Mouse (Mus musculus) thymus, adult 2 months (tissue): ENCODE results near the gene Axin1.

Experiments used
- CTCF ChIP-seq: fragments of 200-500 bp; IDR thresholded peaks from 2 replicates; pipeline ENCODE4 v1.5.1; 2012; ENCODE audit warnings: mild to moderate bottlenecking, control low read depth, low read length, moderate library complexity, borderline replicate concordance; ENCODE audit not compliant: control insufficient read depth, poor library complexity, insufficient read depth; ENCODE audit errors: extremely low read depth
- POLR2A ChIP-seq: fragments of 200-500 bp; IDR thresholded peaks from 2 replicates; pipeline ENCODE4 v1.6.1; 2012; ENCODE audit warnings: mild to moderate bottlenecking, low read length, control low read depth, moderate library complexity; ENCODE audit not compliant: control insufficient read depth, poor library complexity, insufficient read depth; ENCODE audit errors: extremely low read depth

DNA sequence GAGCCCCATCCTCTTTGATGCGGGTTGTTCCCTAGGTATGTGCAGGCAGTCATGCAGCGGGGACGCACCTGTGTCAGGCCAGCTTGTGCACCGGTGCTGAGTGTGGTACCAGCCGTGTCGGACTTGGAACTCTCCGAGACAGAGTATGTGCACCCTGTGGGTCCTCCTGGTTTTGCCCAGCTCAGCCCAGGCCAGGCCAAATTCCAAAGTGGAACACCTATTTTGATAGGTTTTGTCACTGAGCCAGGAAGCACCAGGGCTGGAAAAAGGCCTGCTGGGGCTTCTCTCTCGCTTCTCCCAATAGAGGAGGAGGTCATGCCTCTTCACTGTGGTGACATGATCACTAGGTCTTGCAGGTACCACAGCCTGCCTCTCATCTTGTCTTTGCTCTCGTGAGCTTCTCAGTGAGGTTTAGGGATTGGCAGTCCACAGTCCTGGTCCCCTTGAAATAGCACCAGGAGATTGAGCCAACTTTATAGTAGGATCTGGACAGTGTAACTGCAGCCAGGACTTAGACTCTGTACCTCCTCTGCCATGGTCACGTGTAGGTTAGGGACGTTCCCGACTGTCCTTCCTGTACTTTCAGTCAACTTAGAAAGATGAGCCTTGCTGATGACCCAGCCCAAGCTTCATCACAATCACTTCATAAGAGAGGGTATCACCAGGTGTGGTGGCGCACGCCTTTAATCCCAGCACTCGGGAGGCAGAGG, 54.1 kb downstream of the Axin1 start:
- TF ChIP-seq POLR2A (no peak), CTCF (no peak)
